Mouse (Mus musculus) limb, embryonic 14.5 days (tissue): Measurements from ENCODE around the gene Ccnjl. TPM values are rescaled to one million over a fixed set of nuclear protein-coding genes. Genes with fewer than 3 reads are reported as not detected.
A peak's percentile ranks its signal among the peaks of the same experiment; 100 is the strongest.

Experiments used
- ATAC-seq: fragments of 200-750 bp; cut with Nextera tagmentation; 2 replicates; pipeline ENCODE4 v1.8.0; 2017; ENCODE audit warnings: low read depth, moderate number of reproducible peaks, moderate TSS enrichment; ENCODE audit not compliant: low FRiP score
- DNase-seq: peaks from one replicate; pipeline ENCODE4 v3.0.0-alpha.2; 2015; ENCODE audit warnings: low spot score
- H3K27ac ChIP-seq: fragments of 300-500 bp; sonication (generic); replicated peaks from 2 replicates; pipeline ENCODE4 v1.5.1; 2014; ENCODE audit warnings: low read depth, mild to moderate bottlenecking, low read length, moderate library complexity, mixed read lengths
- H3K27me3 ChIP-seq: fragments of 300-500 bp; sonication (generic); 2 replicates; pipeline ENCODE4 v1.6.1; 2014; ENCODE audit warnings: low read length, mixed read lengths; ENCODE audit not compliant: control insufficient read depth, insufficient read depth
- H3K36me3 ChIP-seq: fragments of 300-500 bp; sonication (generic); 2 replicates; pipeline ENCODE4 v1.6.1; 2014; ENCODE audit warnings: mild to moderate bottlenecking, low read length, moderate library complexity, mixed read lengths; ENCODE audit not compliant: control insufficient read depth, insufficient read depth
- H3K4me1 ChIP-seq: fragments of 300-500 bp; sonication (generic); 2 replicates; pipeline ENCODE4 v1.6.1; 2014; ENCODE audit warnings: antibody characterized with exemption, low read length, mixed read lengths; ENCODE audit not compliant: control insufficient read depth, insufficient read depth
- H3K4me2 ChIP-seq: fragments of 300-500 bp; sonication (generic); replicated peaks from 2 replicates; pipeline ENCODE4 v1.6.1; 2014; ENCODE audit warnings: low read depth, mild to moderate bottlenecking, low read length, moderate library complexity; ENCODE audit not compliant: severe bottlenecking
- H3K4me3 ChIP-seq: fragments of 300-500 bp; sonication (generic); replicated peaks from 2 replicates; pipeline ENCODE4 v1.5.1; 2014; ENCODE audit warnings: low read length
- H3K9ac ChIP-seq: fragments of 300-500 bp; sonication (generic); 2 replicates; pipeline ENCODE4 v1.6.1; 2014; ENCODE audit warnings: mild to moderate bottlenecking, low read depth, low read length, moderate library complexity; ENCODE audit not compliant: severe bottlenecking
- H3K9me3 ChIP-seq: fragments of 300-500 bp; sonication (generic); 2 replicates; pipeline ENCODE4 v1.6.1; 2016; ENCODE audit warnings: low read length; ENCODE audit not compliant: control insufficient read depth
- POLR2A ChIP-seq: fragments of 200-500 bp; IDR thresholded peaks from 2 replicates; pipeline ENCODE4 v1.8.0; 2012; ENCODE audit warnings: inconsistent platforms, mild to moderate bottlenecking, moderate library complexity, borderline replicate concordance; ENCODE audit not compliant: insufficient read depth, insufficient read length; ENCODE audit errors: extremely low read depth
- WGBS: fragments of 180-500 bp; shearing (Covaris S2); extraction: QIAGEN DNeasy Blood & Tissue Kit; methylation state at CpG from one replicate; pipeline ENCODE4 v1.1.7; 2014; 5-methylcytosine and 5-hydroxymethylcytosine counted together
- polyA plus RNA-seq, 2 experiments: library from polyadenylated mRNA; depleted of rRNA in 1 of 2; stranded (reverse) in 1 of 2; unstranded in 1 of 2; fragments of >200 nt; fragmentation: Nextera tagmentation in 1 of 2; extraction: Ambion mirVana in 1 of 2; gene quantifications; 2 replicates each; pipeline versions ENCODE4 v1.2.1 to v1.2.3; 2012 to 2014

Ccnjl gene
- polyA plus RNA-seq, 2 experiments, result 5.1 to 7.7 TPM

DNA sequence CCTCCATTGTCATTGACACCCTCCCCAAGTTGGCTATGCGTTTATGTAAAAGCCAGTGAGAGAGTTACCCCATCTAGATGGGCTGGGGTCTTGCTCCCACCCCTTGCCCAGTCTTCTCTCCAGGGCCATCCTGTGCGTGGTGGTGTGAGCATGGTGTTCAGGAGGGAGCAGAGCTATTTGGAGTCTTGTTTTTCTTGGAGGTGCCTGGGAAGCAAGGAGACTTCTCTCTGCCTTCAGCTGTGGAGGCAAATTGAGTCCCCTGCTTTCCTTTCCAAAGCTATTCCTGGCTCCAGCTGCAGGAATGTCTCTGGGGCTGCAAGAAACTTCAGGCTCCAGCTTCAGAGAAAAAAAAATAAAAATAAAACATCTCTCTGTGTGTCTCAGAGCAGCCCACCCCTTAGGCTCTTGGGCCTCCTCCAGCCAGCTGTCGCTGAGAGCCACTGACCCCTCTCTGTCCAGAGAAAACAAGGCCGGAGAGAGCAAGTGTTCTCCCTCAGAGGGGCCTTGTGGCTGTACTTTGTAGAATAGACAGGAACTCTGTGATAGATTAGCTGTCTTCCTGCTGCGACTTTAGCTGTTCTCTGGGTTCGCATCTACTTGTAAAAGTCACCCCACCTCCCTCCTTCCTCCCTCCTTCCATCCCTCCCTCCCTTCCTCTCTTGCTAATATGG, 45.3 kb upstream of the Ccnjl start:
- no peak for TF ChIP-seq POLR2A
- no peak overlapping the region for H3K4me2 ChIP-seq
- H3K36me3 ChIP-seq, result no peaks in the 10 kb centered on the region
- peaks cover 56% of the 10 kb centered on the region for H3K4me1 ChIP-seq
- H3K27ac ChIP-seq, result peak overlapping the region; percentile 83
- H3K9me3 ChIP-seq, result no peaks in the 10 kb centered on the region
- H3K4me3 ChIP-seq, result no peak overlapping the region
- peak overlapping the region; percentile 40; the same call in 1 of the 2 replicates for H3K9ac ChIP-seq
- WGBS, result 20% methylated on average over 6 of the region's 6 CpGs
- H3K27me3 ChIP-seq, result no peaks in the 10 kb centered on the region
- ATAC-seq (peak; percentile 62), DNase-seq (peak; percentile 62)

DNA sequence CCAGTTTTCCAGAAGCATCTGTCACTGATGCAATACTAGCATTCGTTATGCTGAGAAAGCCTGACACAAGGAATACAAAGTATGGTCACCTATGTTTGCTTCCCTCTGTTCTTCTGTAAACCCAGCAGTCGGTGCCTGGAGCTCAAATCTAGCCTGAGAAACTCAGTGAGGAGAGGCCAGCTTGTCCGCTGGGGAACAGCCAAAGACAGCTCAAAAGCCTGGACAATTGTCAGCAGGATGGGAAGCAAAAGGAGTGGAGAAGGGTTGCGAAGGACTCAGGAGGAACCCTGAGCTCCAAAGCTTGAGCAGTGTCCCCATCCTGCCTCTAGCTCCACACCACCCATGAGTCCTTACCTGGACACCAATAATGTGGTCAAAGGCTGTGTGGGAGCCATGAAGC, 44.5 kb upstream of the Ccnjl start:
- 76% methylated on average over 4 of the region's 4 CpGs for WGBS
- H3K4me3 ChIP-seq, result no peak overlapping the region
- H3K27ac ChIP-seq, result peak overlapping the region; percentile 83; the same call in 1 of the 2 replicates
- no peak for ATAC-seq
- H3K4me1 ChIP-seq, result peaks cover 53% of the 10 kb centered on the region
- H3K4me2 ChIP-seq, result no peak overlapping the region
- no peak for TF ChIP-seq POLR2A
- H3K36me3 ChIP-seq, result no peaks in the 10 kb centered on the region
- H3K9ac ChIP-seq, result no peak overlapping the region
- H3K27me3 ChIP-seq, result no peaks in the 10 kb centered on the region
- no peaks in the 10 kb centered on the region for H3K9me3 ChIP-seq
- no peak for DNase-seq

DNA sequence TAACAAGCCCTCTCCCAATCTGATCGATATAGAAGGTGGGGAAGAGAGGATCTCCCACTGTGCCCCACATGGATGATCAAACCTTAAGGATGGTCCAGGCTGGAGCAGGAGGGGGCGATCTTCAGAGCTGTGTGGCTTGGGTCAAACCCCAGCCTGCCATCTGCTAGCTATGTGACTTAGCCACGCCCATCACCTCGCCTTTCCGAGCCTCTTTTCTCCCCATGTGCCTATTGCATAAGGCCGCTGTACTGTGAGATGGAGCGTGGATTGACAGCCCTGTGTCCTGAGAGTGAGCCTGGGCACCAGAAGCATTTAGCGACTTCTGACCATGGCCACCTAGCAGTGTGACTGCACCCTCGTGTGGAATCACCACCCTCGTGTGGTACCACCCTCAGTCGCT, 43.9 kb upstream of the Ccnjl start:
- H3K9me3 ChIP-seq, result no peaks in the 10 kb centered on the region
- DNase-seq, result no peak
- H3K4me2 ChIP-seq, result no peak overlapping the region
- WGBS, result 35% methylated on average over 11 of the region's 11 CpGs
- no peak overlapping the region for H3K4me3 ChIP-seq
- no peak for ATAC-seq
- peaks cover 48% of the 10 kb centered on the region for H3K4me1 ChIP-seq
- no peak overlapping the region for H3K27ac ChIP-seq
- H3K27me3 ChIP-seq, result no peaks in the 10 kb centered on the region
- H3K9ac ChIP-seq, result no peak overlapping the region
- TF ChIP-seq POLR2A, result no peak
- H3K36me3 ChIP-seq, result no peaks in the 10 kb centered on the region

DNA sequence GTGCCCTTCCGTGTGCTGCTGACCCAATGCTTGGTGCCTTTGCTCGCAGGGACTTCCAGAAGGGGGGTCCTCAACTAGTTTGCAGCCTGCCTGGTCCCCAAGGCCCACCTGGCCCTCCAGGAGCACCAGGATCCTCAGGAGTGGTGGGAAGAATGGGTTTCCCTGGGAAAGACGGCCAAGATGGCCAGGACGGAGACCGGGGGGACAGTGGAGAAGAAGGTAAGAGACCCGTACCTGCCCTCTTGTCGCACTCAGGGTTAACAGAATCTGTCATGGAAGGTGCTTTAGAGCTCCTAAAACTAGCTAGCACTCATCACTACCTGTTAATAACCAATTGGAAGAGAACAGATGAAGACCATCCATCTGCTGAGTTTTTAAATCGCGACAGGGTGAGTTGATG, 42.7 kb upstream of the Ccnjl start:
- Histone ChIP-seq H3K4me3 (no peak overlapping the region), H3K9ac (no peak overlapping the region), H3K4me2 (no peak overlapping the region), H3K27me3 (no peaks in the 10 kb centered on the region), H3K36me3 (no peaks in the 10 kb centered on the region), H3K27ac (no peak overlapping the region), H3K4me1 (peaks cover 36% of the 10 kb centered on the region), H3K9me3 (no peaks in the 10 kb centered on the region)
- WGBS, result 88% methylated on average over 9 of the region's 9 CpGs
- no peak for TF ChIP-seq POLR2A
- DNase-seq (no peak), ATAC-seq (no peak)

DNA sequence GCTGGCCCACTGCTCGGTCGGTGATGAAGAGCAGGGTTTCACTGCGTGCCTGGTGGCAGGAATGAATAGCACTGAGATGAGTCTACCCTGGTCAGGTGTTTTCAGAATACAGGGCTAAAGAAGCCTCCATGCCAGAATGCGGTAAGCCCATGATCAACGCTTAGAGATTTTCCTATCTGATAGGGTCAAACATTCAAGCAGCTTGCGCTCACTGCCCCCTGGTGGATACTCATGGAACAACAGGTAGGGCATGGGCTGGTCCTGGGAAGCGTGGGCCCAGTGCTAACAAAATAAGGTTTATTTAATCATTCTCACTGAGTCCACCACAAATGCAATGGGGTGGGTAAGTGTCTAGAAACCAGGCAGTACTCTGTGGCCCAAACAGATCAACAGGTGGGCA, 35.9 kb upstream of the Ccnjl start:
- WGBS, result 29% methylated on average over 7 of the region's 7 CpGs
- no peak overlapping the region for H3K27ac ChIP-seq
- no peaks in the 10 kb centered on the region for H3K4me1 ChIP-seq
- no peaks in the 10 kb centered on the region for H3K36me3 ChIP-seq
- no peaks in the 10 kb centered on the region for H3K9me3 ChIP-seq
- TF ChIP-seq POLR2A, result no peak
- no peak overlapping the region for H3K9ac ChIP-seq
- ATAC-seq, result peak; percentile 38; the same call in 1 of the 2 replicates
- DNase-seq, result peak; percentile 79
- H3K27me3 ChIP-seq, result no peaks in the 10 kb centered on the region
- no peak overlapping the region for H3K4me3 ChIP-seq
- H3K4me2 ChIP-seq, result no peak overlapping the region
